Mouse (Mus musculus): ENCODE results near the gene Glmp. TPM values are rescaled to one million over a fixed set of nuclear protein-coding genes. Genes with fewer than 3 reads are reported as not detected.
A peak's percentile ranks its signal among the peaks of the same experiment; 100 is the strongest.

Gene Glmp
- total and polyA plus RNA-seq, 3 experiments = 42.7 to 163 (median 75.6) TPM

DNA sequence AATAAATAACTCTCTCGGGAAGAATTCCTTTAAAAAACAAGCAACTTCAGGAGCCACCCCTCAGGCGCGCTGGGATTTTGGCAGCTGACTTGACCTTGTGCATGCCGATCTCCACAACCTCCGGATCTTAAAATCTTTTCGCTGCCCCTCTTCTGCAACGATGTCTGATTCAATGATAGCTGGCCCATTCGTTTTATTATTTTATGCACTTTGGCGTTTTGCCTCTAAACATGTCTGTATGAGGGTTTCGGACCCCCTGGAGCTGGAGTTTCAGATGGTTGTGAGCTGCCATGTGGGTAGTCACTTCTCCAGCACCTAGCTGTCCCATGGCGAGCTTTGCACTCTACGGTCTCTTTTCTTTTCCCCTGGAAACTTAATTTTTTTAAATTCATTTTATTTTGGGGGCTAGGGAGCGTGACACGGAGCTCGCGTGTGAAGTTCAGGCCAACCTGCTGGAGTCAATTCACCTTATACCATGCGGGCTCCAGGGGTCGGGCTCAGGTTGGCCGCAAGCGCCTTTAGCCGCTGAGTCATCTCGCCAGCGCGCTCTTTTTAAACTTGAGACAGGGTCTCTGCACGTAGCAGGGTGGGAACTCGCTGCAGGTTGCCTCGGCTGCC, 10.7 kb downstream of the Glmp start (continued):
- peak; percentile 68 for TF ChIP-seq MXI1 (IDR thresholded peaks at IDR 0.05; ENCODE audit: low read depth, low read length)
- no peak for TF ChIP-seq ZKSCAN1 (IDR thresholded peaks at IDR 0.05; ENCODE audit: borderline replicate concordance, low read depth, low read length)
- TF ChIP-seq RAD21 (IDR thresholded peaks at IDR 0.05; ENCODE audit: low read depth, low read length) = no peak
- TF ChIP-seq EP300 (IDR thresholded peaks at IDR 0.05; ENCODE audit: low read length) = no peak
- TF ChIP-seq TBP (conservative IDR thresholded peaks at IDR 0.05; ENCODE audit: low read depth, low read length) = 0 out of 2 replicates have a peak, but pooled peaks have one; percentile 5
- TF ChIP-seq USF1 (IDR thresholded peaks at IDR 0.05; ENCODE audit: low read depth, low read length) = no peak
- TF ChIP-seq SIN3A (IDR thresholded peaks at IDR 0.05; ENCODE audit: low read length) = no peak
- no peak for TF ChIP-seq POLR2AphosphoS2 (IDR thresholded peaks at IDR 0.05; ENCODE audit: low read depth, low read length)
- TF ChIP-seq ETS1 (conservative IDR thresholded peaks at IDR 0.05; ENCODE audit: low read depth, low read length) = no peak
- no peak for TF ChIP-seq POLR2A (IDR thresholded peaks at IDR 0.05; ENCODE audit: low read depth, low read length)
- TF ChIP-seq MYC (IDR thresholded peaks at IDR 0.05; ENCODE audit: low read depth, low read length) = peak; percentile 70
- no peak for TF ChIP-seq ZNF384 (IDR thresholded peaks at IDR 0.05; ENCODE audit: low read depth, low read length)
- no peak for TF ChIP-seq CTCF (conservative IDR thresholded peaks at IDR 0.05 in 1 of 2, IDR thresholded peaks at IDR 0.05 in 1 of 2; ENCODE audit: low read depth in 2 of 2, low read length in 2 of 2)

DNA sequence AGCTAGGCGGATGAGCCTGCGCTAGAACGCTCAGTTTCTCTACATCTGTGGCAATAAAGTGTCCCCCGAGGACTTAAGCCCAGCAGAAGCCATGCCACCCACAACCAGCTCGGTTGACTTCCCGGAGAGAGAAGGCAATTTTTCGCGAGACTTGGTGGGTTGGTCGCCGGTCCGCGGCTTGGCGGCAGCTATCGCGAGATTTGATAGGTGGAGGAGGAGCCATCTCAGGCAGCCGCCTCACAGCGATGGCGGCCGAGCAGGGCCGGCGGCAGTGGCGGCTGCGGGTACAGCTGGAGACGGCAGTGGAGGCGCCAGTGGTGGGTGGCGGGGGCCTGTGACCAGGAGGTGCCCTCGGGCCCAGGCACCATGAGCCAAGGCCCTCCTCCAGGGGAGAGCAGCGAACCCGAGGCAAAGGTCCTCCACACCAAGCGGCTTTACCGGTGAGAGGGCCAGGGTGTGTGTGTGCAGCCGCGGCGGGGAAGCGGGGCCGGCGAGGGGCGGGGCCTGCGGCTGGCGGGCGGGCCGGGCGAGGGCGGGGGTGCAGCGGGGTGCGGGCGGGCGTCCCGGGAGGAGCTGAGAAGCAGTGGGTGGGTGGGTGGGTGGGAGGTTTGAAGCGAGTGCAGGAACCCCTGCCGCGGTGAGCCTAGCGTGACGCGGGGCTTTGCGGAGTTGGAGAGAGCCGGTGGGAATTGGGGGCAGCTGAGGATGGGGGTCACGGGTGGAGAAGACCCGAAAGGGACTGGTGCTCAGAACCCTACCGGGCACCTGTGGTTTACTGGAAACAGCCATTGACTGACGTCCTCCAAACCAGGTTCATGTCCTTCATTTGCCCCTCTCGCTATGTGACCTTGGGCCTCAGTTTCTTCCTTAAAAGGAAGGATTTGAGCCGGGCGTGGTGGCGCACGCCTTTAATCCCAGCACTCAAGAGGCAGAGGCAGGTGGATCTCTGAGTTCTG, 11.5 kb downstream of the Glmp start, which contains the start of the genes Tmem79 and Smg5:
TSS of gene Tmem79 (minus strand) at position 91 of the 956 bp plus-strand sequence.
TSS of gene Smg5 (plus strand) at position 203 of the 956 bp plus-strand sequence.
- H3K79me2 ChIP-seq (replicated peaks; ENCODE audit: control insufficient read depth, extremely low read depth, insufficient read depth, poor library complexity, severe bottlenecking) = peaks cover 41% of the 10 kb centered on the region
- DNase-seq (ENCODE audit: extremely low read depth) = peak; percentile 94
- peaks cover 6 to 36% of the 10 kb centered on the region in 2 experiments for H3K36me3 ChIP-seq (replicated peaks in 1 of 2; ENCODE audit: control insufficient read depth in 1 of 2, insufficient read depth in 1 of 2, low read length in 1 of 2)
- dilution Hi-C loops (cut with MboI; ENCODE audit: extremely low pct_ligation_motif_present, extremely low pct_unique_long_range_greater_than_20kb, low sequenced_read_pairs) (no loop called here), in situ Hi-C loops (cut with MboI; ENCODE audit: low pct_ligation_motif_present, low pct_unique_long_range_greater_than_20kb, low sequenced_read_pairs) (no loop called here)
- peak within 1 kb of the TSS; percentile 81 to 85 (median 82) for H3K4me3 ChIP-seq (replicated peaks in 1 of 3; ENCODE audit: low read depth in 2 of 3, low read length in 2 of 3, poor library complexity in 1 of 3)
- H3K27me3 ChIP-seq (replicated peaks) = no peaks in the 10 kb centered on the region
- no peak for TF ChIP-seq KAT2A (IDR thresholded peaks at IDR 0.05; ENCODE audit: insufficient replicate concordance, low read length)
- TF ChIP-seq USF1 (IDR thresholded peaks at IDR 0.05; ENCODE audit: low read depth, low read length) = no peak
- TF ChIP-seq MEF2A (IDR thresholded peaks at IDR 0.05; ENCODE audit: borderline replicate concordance, low read depth, low read length) = no peak
- TF ChIP-seq SIN3A (IDR thresholded peaks at IDR 0.05; ENCODE audit: low read length) = peak; percentile 75
- TF ChIP-seq TBP (conservative IDR thresholded peaks at IDR 0.05; ENCODE audit: low read depth, low read length) = peak; percentile 92
- TF ChIP-seq NELFE (IDR thresholded peaks at IDR 0.05; ENCODE audit: low read depth, low read length) = peak; percentile 97
- TF ChIP-seq NRF1 (IDR thresholded peaks at IDR 0.05; ENCODE audit: low read depth, low read length) = peak; percentile 46; the same call in 1 of the 2 replicates
- TF ChIP-seq RAD21 (IDR thresholded peaks at IDR 0.05; ENCODE audit: low read depth, low read length) = no peak
- TF ChIP-seq USF2 (conservative IDR thresholded peaks at IDR 0.05; ENCODE audit: low read depth, low read length) = no peak
- TF ChIP-seq MYC (IDR thresholded peaks at IDR 0.05; ENCODE audit: low read depth, low read length) = peak; percentile 10; the same call in 1 of the 2 replicates
- TF ChIP-seq ELF1 (IDR thresholded peaks at IDR 0.05; ENCODE audit: low read depth, low read length) = peak; percentile 71
- no peak for TF ChIP-seq MAZ (IDR thresholded peaks at IDR 0.05; ENCODE audit: low read depth, low read length)
- TF ChIP-seq POLR2A (IDR thresholded peaks at IDR 0.05; ENCODE audit: low read depth, low read length) = peak; percentile 100
- TF ChIP-seq ZMIZ1 (IDR thresholded peaks at IDR 0.05; ENCODE audit: low read depth, low read length) = peak; percentile 94
- 0 out of 2 replicates have a peak, but pooled peaks have one; percentile 6 for TF ChIP-seq UBTF (IDR thresholded peaks at IDR 0.05; ENCODE audit: low read depth, low read length)
- no peak for TF ChIP-seq GABPA (IDR thresholded peaks at IDR 0.05; ENCODE audit: insufficient replicate concordance, low read depth, low read length)
- TF ChIP-seq MAX (IDR thresholded peaks at IDR 0.05; ENCODE audit: low read length) = no peak; the same call in 1 of the 2 replicates
- TF ChIP-seq PAX5 (IDR thresholded peaks at IDR 0.05; ENCODE audit: low read length) = no peak
- no peak for TF ChIP-seq RCOR1 (conservative IDR thresholded peaks at IDR 0.05; ENCODE audit: low read depth, low read length)
- TF ChIP-seq CHD2 (IDR thresholded peaks at IDR 0.05; ENCODE audit: low read length) = peak; percentile 100
- TF ChIP-seq HCFC1 (IDR thresholded peaks at IDR 0.05; ENCODE audit: low read depth, low read length) = peak; percentile 78
- TF ChIP-seq TCF12 (IDR thresholded peaks at IDR 0.05; ENCODE audit: low read depth, low read length) = peak; percentile 97
- TF ChIP-seq POLR2AphosphoS2 (IDR thresholded peaks at IDR 0.05; ENCODE audit: low read depth, low read length) = peak; percentile 99
- H3K9me3 ChIP-seq (replicated peaks; ENCODE audit: low read length) = no peaks in the 10 kb centered on the region
- H3K4me2 ChIP-seq (ENCODE audit: insufficient read depth, low read depth, poor library complexity, severe bottlenecking) = peak within 1 kb of the TSS; percentile 93
- H3K27ac ChIP-seq (ENCODE audit: insufficient read depth, low read depth) = peak within 1 kb of the TSS; percentile 79
- H3K4me1 ChIP-seq (ENCODE audit: control insufficient read depth in 1 of 2, insufficient read depth in 2 of 2) = peaks cover 18 to 36% of the 10 kb centered on the region in 2 experiments
- H3K9ac ChIP-seq (ENCODE audit: insufficient read depth, low read depth) = peak within 1 kb of the TSS; percentile 75
